Mouse (Mus musculus): ENCODE measurements at regions not wholly inside any gene's neighbourhood (a gene's known extent, or its start where the extent isn't known, plus 50 kb on each side); places are given as distances from the start of the nearest gene placed in this dataset.

GRCm38 (mm10) chr13:28832855-28833699 is 120.4 kb downstream of the Sox4 start:
- Histone ChIP-seq H3K4me1 (ENCODE audit: control insufficient read depth, low read depth, low read length) (no peaks in the 10 kb centered on the region), H3K4me2 (ENCODE audit: low read depth, low read length) (no peak overlapping the region), H3K9ac (ENCODE audit: low read depth, low read length) (no peak overlapping the region), H3K4me3 (ENCODE audit: low read depth, low read length) (no peak overlapping the region), H3K36me3 (ENCODE audit: control insufficient read depth, insufficient read depth) (no peaks in the 10 kb centered on the region), H3K9me3 (replicated peaks; ENCODE audit: control insufficient read depth, low read length) (no peaks in the 10 kb centered on the region), H3K27ac (ENCODE audit: low read length) (no peak overlapping the region), H3K27me3 (ENCODE audit: control insufficient read depth, insufficient read depth, low read depth, low read length) (no peaks in the 10 kb centered on the region)
- 27% methylated on average over 12 of the region's 12 CpGs for WGBS (ENCODE audit: insufficient replicate concordance)
- no peak for ATAC-seq (ENCODE audit: low read depth)

- Histone ChIP-seq H3K4me2 (ENCODE audit: low read depth, low read length) (no peak overlapping the region), H3K27ac (ENCODE audit: low read length) (no peak overlapping the region), H3K4me3 (ENCODE audit: low read depth, low read length) (no peak overlapping the region), H3K9ac (ENCODE audit: low read depth, low read length) (no peak overlapping the region), H3K27me3 (ENCODE audit: control insufficient read depth, insufficient read depth, low read depth, low read length) (no peaks in the 10 kb centered on the region), H3K9me3 (replicated peaks; ENCODE audit: control insufficient read depth, low read length) (no peaks in the 10 kb centered on the region), H3K4me1 (ENCODE audit: control insufficient read depth, low read depth, low read length) (no peaks in the 10 kb centered on the region), H3K36me3 (ENCODE audit: control insufficient read depth, insufficient read depth) (no peaks in the 10 kb centered on the region)
- ATAC-seq (ENCODE audit: low read depth), result no peak
- 58% methylated on average over 7 of the region's 7 CpGs for WGBS (ENCODE audit: insufficient replicate concordance)
Measured at GRCm38 (mm10) chr13:28826284-28826683, 127.2 kb downstream of the Sox4 start.

- Histone ChIP-seq H3K9ac (ENCODE audit: low read depth, low read length) (no peak overlapping the region), H3K4me1 (ENCODE audit: control insufficient read depth, low read depth, low read length) (no peaks in the 10 kb centered on the region), H3K27ac (ENCODE audit: low read length) (no peak overlapping the region), H3K4me2 (ENCODE audit: low read depth, low read length) (no peak overlapping the region), H3K4me3 (ENCODE audit: low read depth, low read length) (no peak overlapping the region), H3K36me3 (ENCODE audit: control insufficient read depth, insufficient read depth) (no peaks in the 10 kb centered on the region), H3K27me3 (ENCODE audit: control insufficient read depth, insufficient read depth, low read depth, low read length) (no peaks in the 10 kb centered on the region), H3K9me3 (replicated peaks; ENCODE audit: control insufficient read depth, low read length) (no peaks in the 10 kb centered on the region)
- WGBS (ENCODE audit: insufficient replicate concordance), result 42% methylated on average over 11 of the region's 11 CpGs
- no peak for ATAC-seq (ENCODE audit: low read depth)
Measured at GRCm38 (mm10) chr13:28823985-28824384, 129.5 kb downstream of the Sox4 start.

GRCm38 (mm10) chr13:28823311-28823880 is 130.1 kb downstream of the Sox4 start:
- no peak overlapping the region for H3K4me2 ChIP-seq (ENCODE audit: low read depth, low read length)
- ATAC-seq (ENCODE audit: low read depth), result no peak
- no peaks in the 10 kb centered on the region for H3K9me3 ChIP-seq (replicated peaks; ENCODE audit: control insufficient read depth, low read length)
- H3K9ac ChIP-seq (ENCODE audit: low read depth, low read length), result no peak overlapping the region
- WGBS (ENCODE audit: insufficient replicate concordance), result 72% methylated on average over 9 of the region's 9 CpGs
- H3K4me1 ChIP-seq (ENCODE audit: control insufficient read depth, low read depth, low read length), result no peaks in the 10 kb centered on the region
- no peak overlapping the region for H3K4me3 ChIP-seq (ENCODE audit: low read depth, low read length)
- no peaks in the 10 kb centered on the region for H3K36me3 ChIP-seq (ENCODE audit: control insufficient read depth, insufficient read depth)
- no peaks in the 10 kb centered on the region for H3K27me3 ChIP-seq (ENCODE audit: control insufficient read depth, insufficient read depth, low read depth, low read length)
- H3K27ac ChIP-seq (ENCODE audit: low read length), result no peak overlapping the region

GRCm38 (mm10) chr13:28820868-28821533 is 132.5 kb downstream of the Sox4 start:
- no peak for ATAC-seq (ENCODE audit: low read depth)

GRCm38 (mm10) chr13:28814127-28814526 is 139.4 kb downstream of the Sox4 start:
- H3K27me3 ChIP-seq (ENCODE audit: control insufficient read depth, insufficient read depth, low read depth, low read length), result no peaks in the 10 kb centered on the region
- 46% methylated on average over 4 of the region's 4 CpGs for WGBS (ENCODE audit: insufficient replicate concordance)
- peak; percentile 80 for ATAC-seq (ENCODE audit: low read depth)
- no peak overlapping the region for H3K4me3 ChIP-seq (ENCODE audit: low read depth, low read length)
- H3K4me2 ChIP-seq (ENCODE audit: low read depth, low read length), result no peak overlapping the region
- H3K4me1 ChIP-seq (ENCODE audit: control insufficient read depth, low read depth, low read length), result no peaks in the 10 kb centered on the region
- H3K9me3 ChIP-seq (replicated peaks; ENCODE audit: control insufficient read depth, low read length), result no peaks in the 10 kb centered on the region
- H3K36me3 ChIP-seq (ENCODE audit: control insufficient read depth, insufficient read depth), result no peaks in the 10 kb centered on the region
- no peak overlapping the region for H3K27ac ChIP-seq (ENCODE audit: low read length)
- H3K9ac ChIP-seq (ENCODE audit: low read depth, low read length), result no peak overlapping the region

More at GRCm38 (mm10) chr13:28820868-28821533, 132.5 kb downstream of the Sox4 start:
- Histone ChIP-seq H3K9me3 (replicated peaks; ENCODE audit: control insufficient read depth, low read length) (no peaks in the 10 kb centered on the region), H3K27me3 (ENCODE audit: control insufficient read depth, insufficient read depth, low read depth, low read length) (no peaks in the 10 kb centered on the region), H3K4me2 (ENCODE audit: low read depth, low read length) (no peak overlapping the region), H3K27ac (ENCODE audit: low read length) (no peak overlapping the region), H3K9ac (ENCODE audit: low read depth, low read length) (no peak overlapping the region), H3K36me3 (ENCODE audit: control insufficient read depth, insufficient read depth) (no peaks in the 10 kb centered on the region), H3K4me3 (ENCODE audit: low read depth, low read length) (no peak overlapping the region), H3K4me1 (ENCODE audit: control insufficient read depth, low read depth, low read length) (no peaks in the 10 kb centered on the region)
- 72% methylated on average over 15 of the region's 15 CpGs for WGBS (ENCODE audit: insufficient replicate concordance)

- no peak overlapping the region for H3K4me3 ChIP-seq (ENCODE audit: low read depth, low read length)
- no peak overlapping the region for H3K4me2 ChIP-seq (ENCODE audit: low read depth, low read length)
- no peaks in the 10 kb centered on the region for H3K9me3 ChIP-seq (replicated peaks; ENCODE audit: control insufficient read depth, low read length)
- no peak overlapping the region for H3K9ac ChIP-seq (ENCODE audit: low read depth, low read length)
- no peaks in the 10 kb centered on the region for H3K27me3 ChIP-seq (ENCODE audit: control insufficient read depth, insufficient read depth, low read depth, low read length)
- no peak overlapping the region for H3K27ac ChIP-seq (ENCODE audit: low read length)
- no peaks in the 10 kb centered on the region for H3K4me1 ChIP-seq (ENCODE audit: control insufficient read depth, low read depth, low read length)
- no peak for ATAC-seq (ENCODE audit: low read depth)
- 63% methylated on average over 12 of the region's 12 CpGs for WGBS (ENCODE audit: insufficient replicate concordance)
- no peaks in the 10 kb centered on the region for H3K36me3 ChIP-seq (ENCODE audit: control insufficient read depth, insufficient read depth)
Measured at GRCm38 (mm10) chr13:28811667-28812575, 141.6 kb downstream of the Sox4 start.

- no peak overlapping the region for H3K4me3 ChIP-seq (ENCODE audit: low read depth, low read length)
- ATAC-seq (ENCODE audit: low read depth), result no peak
- no peaks in the 10 kb centered on the region for H3K36me3 ChIP-seq (ENCODE audit: control insufficient read depth, insufficient read depth)
- no peaks in the 10 kb centered on the region for H3K9me3 ChIP-seq (replicated peaks; ENCODE audit: control insufficient read depth, low read length)
- no peaks in the 10 kb centered on the region for H3K4me1 ChIP-seq (ENCODE audit: control insufficient read depth, low read depth, low read length)
- 18% methylated on average over 2 of the region's 2 CpGs for WGBS (ENCODE audit: insufficient replicate concordance)
- no peak overlapping the region for H3K9ac ChIP-seq (ENCODE audit: low read depth, low read length)
- no peak overlapping the region for H3K27ac ChIP-seq (ENCODE audit: low read length)
- no peaks in the 10 kb centered on the region for H3K27me3 ChIP-seq (ENCODE audit: control insufficient read depth, insufficient read depth, low read depth, low read length)
- H3K4me2 ChIP-seq (ENCODE audit: low read depth, low read length), result no peak overlapping the region
Measured at GRCm38 (mm10) chr13:28811081-28811439, 142.5 kb downstream of the Sox4 start.
